Mouse (Mus musculus): Measurements from ENCODE around the gene Gata5. TPM values are rescaled to one million over a fixed set of nuclear protein-coding genes. Genes with fewer than 3 reads are reported as not detected.

Gene Gata5
- polyA plus RNA-seq, 1 experiment from 2014 or later: 8.8 TPM

DNA sequence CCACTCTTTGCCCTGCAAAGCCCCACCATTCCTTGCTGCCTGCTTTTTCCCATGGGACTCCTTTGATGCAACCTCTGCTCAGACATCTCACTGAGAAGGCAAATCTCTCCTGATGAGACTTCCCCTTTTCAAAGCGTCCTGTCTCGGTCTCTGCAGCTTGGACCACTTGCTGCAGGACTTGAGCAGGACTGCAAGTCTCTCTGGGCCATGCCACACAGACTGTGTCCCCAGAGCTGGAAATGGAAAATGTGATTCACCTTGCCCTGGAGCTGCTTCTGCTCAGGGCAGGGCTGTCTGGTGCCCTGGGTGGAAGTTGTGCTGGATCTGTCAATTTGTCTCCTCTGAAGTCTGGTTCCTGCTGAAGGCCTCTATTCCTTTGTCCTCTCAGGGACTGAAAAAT is 7.7 kb upstream of the Gata5 start:
- no peak for ATAC-seq
- 59% methylated on average over 2 of the region's 2 CpGs for WGBS
- Histone ChIP-seq H3K9ac (0 out of 2 replicates have a peak overlapping the region, but pooled peaks have one; percentile 0), H3K27me3 (replicated peaks) (no peaks in the 10 kb centered on the region), H3K9me3 (no peaks in the 10 kb centered on the region), H3K4me1 (replicated peaks) (peaks cover 47% of the 10 kb centered on the region), H3K27ac (peak overlapping the region; percentile 59; the same call in 1 of the 2 replicates), H3K36me3 (no peaks in the 10 kb centered on the region), H3K4me2 (replicated peaks) (no peak overlapping the region), H3K4me3 (replicated peaks) (no peak overlapping the region)

DNA sequence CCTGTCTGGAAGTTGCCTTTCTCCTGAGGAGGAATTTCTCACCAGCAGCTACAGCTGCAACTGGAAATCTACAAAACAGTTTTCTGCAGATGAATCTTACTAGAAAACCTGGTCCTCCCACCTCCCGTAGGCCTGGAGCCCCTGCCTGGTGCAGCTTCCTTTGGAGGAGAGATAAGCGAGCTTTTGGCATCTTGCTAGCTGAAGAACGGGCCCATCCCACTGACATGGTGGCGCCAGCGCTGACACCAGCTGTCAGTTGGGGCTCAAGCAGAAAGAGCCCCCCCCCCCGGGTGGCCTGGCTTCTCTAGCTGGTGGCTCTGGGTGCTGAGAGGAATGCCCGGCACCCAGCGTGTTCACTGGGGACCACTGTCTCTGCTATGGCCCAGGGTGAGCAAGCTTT is 6.7 kb upstream of the Gata5 start:
- H3K27ac ChIP-seq: no peak overlapping the region
- no peaks in the 10 kb centered on the region for H3K36me3 ChIP-seq
- H3K9ac ChIP-seq: no peak overlapping the region
- H3K27me3 ChIP-seq (replicated peaks): peaks cover 4% of the 10 kb centered on the region
- 58% methylated on average over 8 of the region's 8 CpGs for WGBS
- ATAC-seq: no peak
- H3K4me2 ChIP-seq (replicated peaks): no peak overlapping the region
- peaks cover 39% of the 10 kb centered on the region for H3K4me1 ChIP-seq (replicated peaks)
- no peaks in the 10 kb centered on the region for H3K9me3 ChIP-seq
- no peak overlapping the region for H3K4me3 ChIP-seq (replicated peaks)

DNA sequence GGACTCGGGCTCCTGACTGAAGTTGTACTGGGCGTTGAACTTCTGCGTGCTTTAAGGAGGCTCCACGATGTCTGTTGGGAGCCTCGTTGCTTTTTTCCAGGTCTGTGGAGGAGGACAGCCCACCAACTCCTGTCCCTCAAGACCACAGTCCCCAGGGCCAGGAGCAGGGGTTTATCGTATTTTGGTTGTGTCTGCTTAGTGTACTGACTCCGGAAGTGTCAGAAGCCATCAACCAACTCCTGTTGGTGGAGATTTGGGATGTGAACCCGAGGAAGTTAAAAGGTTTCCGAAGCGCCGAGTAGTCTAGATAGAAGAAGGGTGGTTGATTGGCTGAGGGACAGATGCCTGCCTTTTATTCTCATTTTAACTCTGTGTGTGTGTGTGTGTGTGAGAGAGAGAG is 5.4 kb upstream of the Gata5 start:
- H3K9ac ChIP-seq: no peak overlapping the region
- peaks cover 16% of the 10 kb centered on the region for H3K27me3 ChIP-seq (replicated peaks)
- H3K4me2 ChIP-seq (replicated peaks): no peak overlapping the region
- peaks cover 45% of the 10 kb centered on the region for H3K4me1 ChIP-seq (replicated peaks)
- no peak overlapping the region for H3K27ac ChIP-seq
- no peak overlapping the region for H3K4me3 ChIP-seq (replicated peaks)
- no peaks in the 10 kb centered on the region for H3K9me3 ChIP-seq
- 43% methylated on average over 11 of the region's 11 CpGs for WGBS
- H3K36me3 ChIP-seq: no peaks in the 10 kb centered on the region
- no peak for ATAC-seq

DNA sequence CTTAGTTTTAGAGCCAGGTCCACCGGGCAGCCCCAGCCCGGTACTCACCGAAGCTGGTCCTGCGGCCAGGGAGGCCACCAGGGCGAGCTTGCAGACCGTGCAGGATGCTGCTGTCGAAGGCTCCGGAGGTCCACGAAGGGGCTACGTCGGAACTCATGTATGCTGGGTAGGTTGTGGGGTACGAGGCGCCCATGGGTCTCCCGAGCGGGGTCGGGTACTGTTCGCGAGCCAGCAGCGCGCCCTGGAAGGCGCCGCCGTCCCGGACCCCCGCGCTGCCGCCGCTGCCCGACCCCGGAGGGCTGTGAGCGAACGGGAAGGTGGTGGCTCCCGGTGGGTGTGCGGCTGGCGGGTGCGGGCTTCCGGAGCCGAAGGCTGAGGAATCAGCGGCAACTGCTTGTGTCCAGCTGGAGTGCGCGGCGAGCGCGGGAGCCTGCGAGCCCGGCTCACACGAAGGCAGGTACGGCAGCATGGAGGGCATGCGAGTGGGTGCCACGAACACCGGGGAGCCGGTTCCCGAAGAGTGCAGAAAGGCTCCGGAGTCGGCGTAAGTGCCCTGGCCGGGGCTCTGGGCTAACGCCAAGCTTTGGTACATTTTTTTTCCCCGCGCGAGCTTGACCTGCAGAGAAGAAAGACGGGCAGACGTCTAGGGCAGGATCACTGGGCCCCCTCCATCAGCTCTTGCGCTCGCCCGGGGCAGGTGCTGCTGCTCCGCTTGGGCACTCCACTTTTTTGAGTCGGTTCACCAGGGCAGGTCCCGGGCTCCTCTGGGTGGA is 535 bp downstream of the Gata5 start:
- Histone ChIP-seq H3K9ac (peak overlapping the region; percentile 75), H3K4me1 (replicated peaks) (peaks cover 26% of the 10 kb centered on the region), H3K4me3 (replicated peaks) (peak overlapping the region; percentile 56), H3K27me3 (replicated peaks) (peaks cover 42% of the 10 kb centered on the region), H3K9me3 (no peaks in the 10 kb centered on the region), H3K4me2 (replicated peaks) (peak overlapping the region; percentile 86), H3K36me3 (no peaks in the 10 kb centered on the region), H3K27ac (peak overlapping the region; percentile 69)
- peak; percentile 40 for ATAC-seq
- WGBS: under 1% methylated on average over 69 of the region's 69 CpGs

DNA sequence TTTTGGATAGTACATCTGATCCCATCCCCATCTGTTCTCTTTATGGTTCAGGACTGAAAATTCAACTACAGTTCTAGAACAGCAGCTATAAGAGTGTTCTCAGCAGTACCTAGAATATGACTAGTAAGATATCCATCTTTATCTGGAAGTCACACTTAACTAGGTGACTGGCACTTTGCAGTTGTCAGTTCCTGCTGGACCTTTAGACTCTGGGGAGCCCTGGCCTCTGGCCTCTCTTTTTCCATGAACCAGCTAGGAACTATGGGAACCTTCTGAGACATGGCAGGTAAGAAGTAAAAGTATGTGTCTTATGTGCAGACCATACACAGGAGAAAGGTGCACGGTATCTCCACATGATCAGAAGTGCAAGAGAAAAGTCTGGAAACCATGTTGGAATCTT is 5.0 kb downstream of the Gata5 start:
- 0 out of 2 replicates have a peak overlapping the region, but pooled peaks have one; percentile 10 for H3K27ac ChIP-seq
- no peak overlapping the region for H3K9ac ChIP-seq
- no peak overlapping the region for H3K4me3 ChIP-seq (replicated peaks)
- peak; percentile 35; the same call in 1 of the 2 replicates for ATAC-seq
- H3K9me3 ChIP-seq: no peaks in the 10 kb centered on the region
- no peak overlapping the region for H3K4me2 ChIP-seq (replicated peaks)
- H3K27me3 ChIP-seq (replicated peaks): peaks cover 21% of the 10 kb centered on the region
- H3K36me3 ChIP-seq: no peaks in the 10 kb centered on the region
- WGBS: 92% methylated on average over 1 of the region's 1 CpGs
- peaks cover 13% of the 10 kb centered on the region; the same call in 1 of the 2 replicates for H3K4me1 ChIP-seq (replicated peaks)

DNA sequence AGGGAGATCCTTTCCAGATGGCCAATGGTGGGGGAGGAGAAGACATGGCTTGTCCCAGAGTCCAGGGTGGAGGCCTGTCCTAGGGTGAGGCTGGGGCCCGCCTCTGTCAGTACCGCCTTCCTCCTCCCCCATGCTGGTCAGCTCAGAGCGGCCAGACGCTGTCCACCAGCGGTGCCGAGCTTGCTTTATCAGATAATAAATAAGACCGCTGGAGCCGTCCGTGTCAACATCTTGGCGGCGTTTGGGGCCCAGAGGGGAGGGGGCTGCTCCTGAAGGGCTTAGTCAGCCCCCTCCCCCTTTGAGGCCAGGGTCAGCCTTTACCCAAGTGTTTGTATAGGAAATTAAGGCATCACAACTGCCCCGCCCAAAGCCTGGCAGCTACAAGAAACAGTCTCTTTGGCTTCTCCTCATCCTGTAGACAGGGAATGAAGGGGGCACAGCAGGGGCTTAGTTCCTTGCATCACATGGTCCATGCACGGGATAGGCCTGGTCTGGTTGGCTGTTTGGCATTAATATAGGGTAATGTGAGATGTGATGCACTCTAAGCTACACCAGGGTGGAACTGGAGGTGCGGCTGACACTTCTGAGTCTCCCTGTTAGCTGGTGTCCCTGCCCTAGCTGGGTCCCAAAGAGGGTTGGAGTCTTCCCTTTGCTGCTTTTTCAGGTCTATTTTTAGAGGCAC is 11.7 kb downstream of the Gata5 start:
- ATAC-seq: peak; percentile 83
- Histone ChIP-seq H3K27ac (peak overlapping the region; percentile 37; the same call in 1 of the 2 replicates), H3K9me3 (no peaks in the 10 kb centered on the region), H3K4me3 (replicated peaks) (no peak overlapping the region), H3K9ac (no peak overlapping the region), H3K27me3 (replicated peaks) (no peaks in the 10 kb centered on the region), H3K36me3 (no peaks in the 10 kb centered on the region), H3K4me2 (replicated peaks) (peak overlapping the region; percentile 7; the same call in 1 of the 2 replicates), H3K4me1 (replicated peaks) (peaks cover 14% of the 10 kb centered on the region)
- 11% methylated on average over 14 of the region's 14 CpGs for WGBS

DNA sequence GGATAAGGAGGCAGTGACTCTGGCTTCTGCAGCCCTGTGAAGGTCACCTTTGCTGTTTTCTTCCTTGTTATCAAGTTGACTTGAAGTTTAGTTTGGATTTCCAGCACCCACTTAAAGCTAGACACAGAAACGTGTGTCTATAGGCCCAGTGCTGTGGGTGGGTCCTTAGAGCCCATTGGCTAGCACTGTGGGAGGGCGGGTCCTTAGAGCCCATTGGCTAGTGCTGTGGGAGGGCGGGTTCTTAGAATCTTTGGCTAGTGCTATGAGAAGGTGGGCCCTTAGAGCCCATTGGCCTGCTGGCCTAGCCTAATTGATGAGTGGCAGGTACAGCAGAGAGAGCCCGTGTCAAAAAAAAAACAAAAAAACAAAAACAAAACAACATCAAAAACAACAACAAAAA is 14.3 kb downstream of the Gata5 start:
- WGBS: 76% methylated on average over 4 of the region's 4 CpGs
- Histone ChIP-seq H3K36me3 (no peaks in the 10 kb centered on the region), H3K9me3 (no peaks in the 10 kb centered on the region), H3K4me1 (replicated peaks) (peaks cover 14% of the 10 kb centered on the region), H3K4me2 (replicated peaks) (no peak overlapping the region), H3K4me3 (replicated peaks) (no peak overlapping the region), H3K27me3 (replicated peaks) (no peaks in the 10 kb centered on the region), H3K27ac (no peak overlapping the region), H3K9ac (no peak overlapping the region)
- no peak for ATAC-seq

DNA sequence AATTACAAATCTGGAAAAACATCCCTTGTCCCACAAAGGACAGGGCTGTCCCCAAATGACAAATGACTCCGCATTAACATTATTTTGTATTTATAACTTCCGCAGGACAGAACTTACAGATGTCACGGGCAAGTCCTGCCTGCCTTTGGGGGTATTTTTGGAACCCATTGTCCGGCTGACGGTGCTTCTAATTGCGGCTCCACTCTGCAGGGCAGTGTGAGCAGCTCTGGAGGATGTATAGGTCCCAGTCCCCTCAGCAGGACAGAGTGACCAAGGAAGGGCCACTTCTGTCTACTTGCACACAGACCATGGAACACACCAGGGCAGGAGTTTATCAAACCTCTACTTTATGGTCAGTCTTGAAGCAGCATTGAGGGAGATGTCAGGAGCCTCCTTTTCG is 16.9 kb downstream of the Gata5 start:
- no peak for ATAC-seq
- no peak overlapping the region for H3K9ac ChIP-seq
- no peaks in the 10 kb centered on the region for H3K27me3 ChIP-seq (replicated peaks)
- H3K36me3 ChIP-seq: no peaks in the 10 kb centered on the region
- no peak overlapping the region for H3K27ac ChIP-seq
- H3K4me3 ChIP-seq (replicated peaks): no peak overlapping the region
- peaks cover 14% of the 10 kb centered on the region for H3K4me1 ChIP-seq (replicated peaks)
- no peaks in the 10 kb centered on the region for H3K9me3 ChIP-seq
- WGBS: 82% methylated on average over 7 of the region's 7 CpGs
- no peak overlapping the region for H3K4me2 ChIP-seq (replicated peaks)

DNA sequence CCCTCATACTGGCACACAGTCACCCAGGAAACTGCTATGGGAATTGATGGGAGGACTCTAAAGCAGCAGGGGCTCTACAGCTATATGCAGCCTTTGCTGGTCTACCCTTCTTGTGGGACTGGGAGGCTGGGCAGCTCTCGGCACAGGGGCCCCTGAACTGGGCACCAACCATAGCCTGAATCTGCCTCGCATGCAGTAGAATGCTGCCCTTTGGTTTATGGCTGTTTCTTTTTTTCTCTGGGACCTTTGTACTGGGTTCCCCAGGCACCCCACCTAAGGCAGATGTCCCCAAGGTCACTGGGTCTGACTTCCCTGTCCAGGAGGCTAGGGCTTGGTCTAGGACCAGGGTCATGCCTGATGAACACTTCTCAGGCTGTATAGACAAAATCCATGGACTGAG is 20.2 kb downstream of the Gata5 start:
- Histone ChIP-seq H3K27ac (0 out of 2 replicates have a peak overlapping the region, but pooled peaks have one; percentile 44), H3K9ac (no peak overlapping the region), H3K9me3 (no peaks in the 10 kb centered on the region), H3K4me3 (replicated peaks) (no peak overlapping the region), H3K36me3 (no peaks in the 10 kb centered on the region), H3K4me2 (replicated peaks) (peak overlapping the region; percentile 28; the same call in 1 of the 2 replicates), H3K27me3 (replicated peaks) (no peaks in the 10 kb centered on the region), H3K4me1 (replicated peaks) (0 out of 2 replicates have a peak, but pooled peaks cover 8% of the 10 kb centered on the region)
- peak; percentile 87 for ATAC-seq
- WGBS: 60% methylated on average over 2 of the region's 2 CpGs

DNA sequence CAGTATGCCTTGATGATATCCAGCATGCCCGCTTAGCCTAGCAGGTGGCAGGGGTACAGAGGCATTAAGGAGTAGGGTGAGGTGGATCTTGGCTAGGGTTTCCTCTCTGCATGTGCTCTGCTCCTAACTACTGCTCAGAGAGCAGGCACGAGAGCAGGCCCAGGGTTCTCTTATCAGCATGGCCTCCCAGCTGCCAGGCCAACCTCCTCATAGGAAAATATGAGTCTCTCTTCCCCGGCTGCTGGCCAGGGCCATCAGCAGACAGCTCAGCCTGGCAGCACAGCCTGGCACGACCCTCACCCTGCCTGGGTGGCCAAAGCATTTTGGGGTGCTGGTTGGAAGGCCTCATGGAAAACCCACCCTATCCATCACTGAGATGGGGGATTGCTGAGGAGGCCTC is 23.4 kb downstream of the Gata5 start:
- peaks cover 12% of the 10 kb centered on the region; the same call in 1 of the 2 replicates for H3K4me1 ChIP-seq (replicated peaks)
- no peak overlapping the region for H3K4me2 ChIP-seq (replicated peaks)
- H3K27me3 ChIP-seq (replicated peaks): no peaks in the 10 kb centered on the region
- no peaks in the 10 kb centered on the region for H3K36me3 ChIP-seq
- no peak overlapping the region for H3K27ac ChIP-seq
- WGBS: 79% methylated on average over 4 of the region's 4 CpGs
- no peak for ATAC-seq
- H3K9ac ChIP-seq: no peak overlapping the region
- H3K9me3 ChIP-seq: no peaks in the 10 kb centered on the region
- H3K4me3 ChIP-seq (replicated peaks): no peak overlapping the region

DNA sequence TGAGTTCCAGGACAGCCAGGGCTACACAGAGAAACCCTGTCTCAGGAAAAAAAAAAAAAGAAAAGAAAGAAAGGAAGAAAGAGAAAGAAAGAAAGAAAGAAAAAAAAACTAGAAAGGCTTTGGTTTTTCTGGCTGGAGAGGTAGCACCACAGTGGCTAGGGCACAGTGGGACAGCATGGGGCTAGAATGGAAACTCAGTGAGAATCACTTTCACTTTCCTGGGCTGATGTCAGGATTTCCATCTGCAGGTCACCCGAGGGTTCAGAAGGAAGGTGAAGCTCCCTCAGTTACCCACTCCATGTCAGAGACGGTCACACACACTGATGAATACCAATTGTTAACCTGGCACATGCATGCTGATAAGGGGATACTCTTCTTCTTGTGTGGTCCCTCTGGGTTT is 26.8 kb downstream of the Gata5 start:
- Histone ChIP-seq H3K4me3 (replicated peaks) (no peak overlapping the region), H3K4me1 (replicated peaks) (peaks cover 6% of the 10 kb centered on the region; the same call in 1 of the 2 replicates), H3K27me3 (replicated peaks) (no peaks in the 10 kb centered on the region), H3K36me3 (no peaks in the 10 kb centered on the region), H3K9ac (no peak overlapping the region), H3K4me2 (replicated peaks) (no peak overlapping the region), H3K9me3 (no peaks in the 10 kb centered on the region), H3K27ac (no peak overlapping the region)
- no peak for ATAC-seq
- 54% methylated on average over 2 of the region's 2 CpGs for WGBS

DNA sequence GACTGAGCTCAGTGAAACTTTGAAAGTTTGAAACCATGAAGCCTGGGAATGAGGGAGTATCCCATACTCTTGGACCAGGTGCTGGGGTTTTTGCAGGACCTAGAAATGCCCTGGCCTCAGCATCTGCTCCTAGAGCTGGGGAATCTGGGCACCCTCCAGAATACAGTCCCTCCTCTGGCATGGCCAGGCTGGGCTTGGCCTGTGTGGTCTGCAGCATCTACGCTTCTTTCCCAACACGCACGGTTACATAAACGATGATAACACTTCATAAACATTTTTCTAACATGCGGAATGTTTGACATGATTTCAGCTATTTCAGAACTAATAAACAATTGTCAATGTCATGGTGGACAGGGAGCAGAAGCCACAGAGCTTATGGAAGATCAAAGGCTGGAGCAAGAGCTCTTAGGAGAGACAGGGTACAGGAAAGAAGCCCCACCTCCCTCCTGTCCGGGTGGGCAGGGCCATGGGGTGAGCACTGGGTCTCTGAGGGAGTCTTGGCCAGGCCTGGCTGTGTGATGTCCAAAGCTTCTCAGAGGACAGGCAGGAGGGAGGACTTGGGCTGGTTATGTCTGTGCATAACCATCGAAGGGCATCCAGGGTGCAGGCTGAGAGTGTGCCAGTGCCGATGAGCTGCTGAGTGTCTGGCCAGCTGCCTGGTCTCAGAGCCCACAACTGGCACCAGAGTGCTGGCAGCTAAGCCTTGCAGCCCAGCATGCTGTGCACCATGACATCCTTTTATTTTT is 27.9 kb downstream of the Gata5 start:
- no peak overlapping the region for H3K27ac ChIP-seq
- H3K9me3 ChIP-seq: no peaks in the 10 kb centered on the region
- H3K4me1 ChIP-seq (replicated peaks): peaks cover 6% of the 10 kb centered on the region; the same call in 1 of the 2 replicates
- no peaks in the 10 kb centered on the region for H3K27me3 ChIP-seq (replicated peaks)
- H3K4me3 ChIP-seq (replicated peaks): no peak overlapping the region
- no peak overlapping the region for H3K9ac ChIP-seq
- H3K36me3 ChIP-seq: no peaks in the 10 kb centered on the region
- 49% methylated on average over 8 of the region's 8 CpGs for WGBS
- no peak overlapping the region for H3K4me2 ChIP-seq (replicated peaks)
- ATAC-seq: peak; percentile 27; the same call in 1 of the 2 replicates

Data from intestine, embryonic 15.5 days (tissue).